Mouse (Mus musculus) adrenal gland, postnatal 14 days (tissue): Measurements from ENCODE around the gene Ipmk. TPM values are rescaled to one million over a fixed set of nuclear protein-coding genes. Genes with fewer than 3 reads are reported as not detected.

ENCODE experiments used
- DNase-seq: peaks from one replicate; pipeline ENCODE4 v3.0.0; 2021; ENCODE audit warnings: mixed read lengths
- long read RNA-seq, 2 experiments: library from polyadenylated mRNA; stranded (forward); transcript quantifications; one replicate each; pipeline ENCODE4 v2.0.0; 2021
- total RNA-seq: library from RNA; stranded (reverse); gene quantifications from 2 replicates; pipeline ENCODE4 v1.2.3, GENCODE M21; 2021

Gene Ipmk
- 15.3 and 15.7 TPM in 2 replicates for total RNA-seq
- long read RNA-seq, experiment 1, full-length matches to known transcripts: 14 of 18 reads
- long read RNA-seq, experiment 1, partial matches to known transcripts: 1 of 18 reads
- long read RNA-seq, experiment 1, other reads (novel, unspliced or antisense): 3 of 18 reads
- long read RNA-seq, experiment 2, full-length matches to known transcripts: 9 of 10 reads
- long read RNA-seq, experiment 2, partial matches to known transcripts: 0 of 10 reads
- long read RNA-seq, experiment 2, other reads (novel, unspliced or antisense): 1 of 10 reads

DNA sequence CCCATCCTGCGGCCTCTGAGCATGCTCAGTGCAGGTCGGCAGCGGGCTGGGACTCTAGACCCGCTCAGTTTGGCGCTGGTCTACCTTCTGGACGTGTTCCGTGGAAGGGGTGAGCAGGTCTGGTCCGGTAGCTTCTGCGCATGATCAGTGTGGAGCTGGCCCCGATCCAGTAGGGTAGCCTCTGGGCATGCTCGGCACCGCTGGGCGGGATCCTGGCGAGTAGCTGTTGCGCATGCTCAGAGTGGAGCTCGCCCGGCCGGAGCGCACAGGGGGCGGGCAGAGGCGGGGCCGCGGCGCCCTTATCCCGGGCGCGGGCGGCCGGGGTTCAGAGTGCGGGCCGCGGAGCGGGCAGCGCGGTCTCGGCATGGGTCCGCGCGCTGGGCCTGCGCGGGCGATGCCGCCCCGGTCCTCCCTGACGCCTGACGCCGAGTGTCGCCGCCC lies at the start of gene Ipmk:
Ipmk (plus strand) TSS at position 255 of the 441 bp plus-strand sequence.
- DNase-seq: peak; percentile 99

DNA sequence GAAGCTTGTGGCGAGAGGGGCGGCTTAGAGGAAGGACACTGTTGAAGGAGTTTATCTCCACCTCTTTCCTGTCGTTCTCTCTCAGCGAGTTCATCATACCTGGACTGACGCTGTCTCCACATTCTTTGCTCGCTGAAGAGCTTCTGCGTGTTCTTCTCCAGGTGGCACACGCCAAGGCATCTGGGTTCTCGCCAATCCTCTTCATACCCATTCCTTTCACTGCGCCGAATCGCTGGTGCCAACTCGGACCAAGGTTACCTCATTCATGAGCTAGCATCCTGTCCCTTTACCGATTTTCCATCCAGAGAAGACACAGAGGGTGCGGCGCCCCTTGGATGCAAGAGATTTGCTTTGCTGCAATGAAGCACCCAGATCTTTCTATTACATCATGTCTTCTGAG lies 47.4 kb upstream of the Ipmk start:
- no peak for DNase-seq

DNA sequence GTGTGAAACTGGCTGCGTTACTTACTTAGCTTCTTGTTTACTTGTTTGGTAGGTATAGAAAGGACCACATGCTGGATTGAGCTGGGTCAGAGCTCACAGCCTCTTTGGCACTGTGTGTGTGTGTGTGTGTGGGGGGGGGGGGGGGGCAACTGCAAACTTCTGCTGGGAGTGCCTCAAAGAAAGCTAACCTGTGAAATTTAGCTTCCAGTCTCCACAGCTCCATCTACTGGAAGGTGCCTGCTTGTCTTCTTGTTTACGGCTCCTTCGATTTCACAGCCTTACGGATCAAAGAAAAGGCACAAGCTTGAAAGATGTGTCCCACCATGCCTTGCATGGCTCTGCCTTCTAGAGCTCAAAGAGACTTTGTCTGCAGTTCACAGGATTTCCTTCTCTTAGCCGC lies 45.1 kb upstream of the Ipmk start:
- no peak for DNase-seq

DNA sequence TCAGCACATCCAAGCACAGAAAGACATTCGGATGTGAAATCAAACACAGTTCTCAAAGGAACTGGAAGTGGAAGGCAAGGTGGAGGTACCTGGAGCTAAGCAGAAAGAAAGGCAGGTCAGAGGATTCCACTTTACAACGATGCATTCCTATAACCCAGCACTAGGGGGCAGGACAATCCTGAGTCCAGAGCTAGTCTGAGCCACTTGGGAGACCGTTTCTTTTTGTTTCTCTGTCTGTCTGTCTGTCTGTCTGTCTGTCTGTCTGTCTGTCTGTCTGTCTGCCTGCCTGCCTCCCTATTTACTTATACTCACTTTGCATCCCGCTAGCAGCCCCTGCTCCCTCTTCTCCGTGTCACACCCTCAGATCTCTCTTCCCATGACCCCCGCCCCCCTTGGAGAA lies 41.4 kb upstream of the Ipmk start:
- DNase-seq: peak; percentile 52

DNA sequence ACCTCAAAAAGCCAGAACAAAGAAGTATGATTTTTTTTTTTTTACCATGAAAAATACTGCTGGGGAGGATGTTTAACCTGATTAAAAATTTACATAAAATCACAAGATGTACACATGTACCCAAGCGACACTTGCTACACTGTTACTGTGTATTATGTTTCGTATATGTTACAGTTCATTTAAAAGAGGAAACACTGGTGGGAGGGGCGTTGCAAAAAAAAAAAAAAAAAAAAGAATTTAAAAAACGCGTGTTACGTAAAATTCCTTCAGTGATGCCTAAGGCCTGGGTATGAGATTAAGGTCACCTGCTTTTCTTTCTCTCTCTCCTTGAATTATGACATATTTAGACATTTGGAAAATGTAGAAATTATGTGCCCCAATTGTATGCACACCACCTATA lies 40.8 kb upstream of the Ipmk start:
- DNase-seq: no peak

DNA sequence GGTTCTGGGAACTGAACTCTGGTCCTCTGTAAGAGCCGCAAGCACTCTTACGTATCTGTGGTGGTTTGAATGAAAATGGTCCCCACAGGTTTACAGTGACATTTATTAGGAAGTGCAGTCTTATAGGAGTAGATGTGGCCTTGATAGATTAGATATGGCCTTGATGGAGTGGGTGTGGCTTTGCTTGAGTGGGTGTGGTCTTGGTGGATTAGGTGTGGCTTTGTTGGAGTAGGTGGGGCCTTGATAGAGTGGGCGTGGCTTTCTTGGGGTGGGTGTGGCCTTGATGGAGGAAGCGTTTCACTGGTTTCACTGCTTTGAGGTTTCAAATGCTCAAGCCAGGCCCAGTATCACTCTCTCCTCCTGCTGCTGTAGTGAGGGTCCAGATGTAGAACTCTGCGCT lies 39.4 kb upstream of the Ipmk start:
- no peak for DNase-seq

DNA sequence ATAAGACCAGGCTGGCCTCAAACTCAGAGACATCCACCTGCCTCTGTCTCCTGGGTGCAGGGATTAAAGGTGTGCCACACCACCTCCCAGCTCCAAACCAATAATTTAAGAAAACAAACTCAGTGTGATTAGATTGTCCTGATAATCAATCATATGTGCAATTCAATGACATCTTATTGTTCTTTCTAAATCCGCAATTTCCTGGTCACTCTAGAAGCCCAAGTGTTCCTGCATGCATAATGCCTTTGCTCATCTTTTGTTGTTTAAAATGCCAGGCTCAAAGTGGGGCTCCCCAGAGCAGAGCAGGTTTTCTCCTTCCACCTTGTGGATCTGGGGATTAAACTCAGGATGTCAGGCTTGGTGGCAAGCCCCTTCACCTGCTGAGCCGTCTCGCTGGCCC lies 37.3 kb upstream of the Ipmk start:
- no peak for DNase-seq

DNA sequence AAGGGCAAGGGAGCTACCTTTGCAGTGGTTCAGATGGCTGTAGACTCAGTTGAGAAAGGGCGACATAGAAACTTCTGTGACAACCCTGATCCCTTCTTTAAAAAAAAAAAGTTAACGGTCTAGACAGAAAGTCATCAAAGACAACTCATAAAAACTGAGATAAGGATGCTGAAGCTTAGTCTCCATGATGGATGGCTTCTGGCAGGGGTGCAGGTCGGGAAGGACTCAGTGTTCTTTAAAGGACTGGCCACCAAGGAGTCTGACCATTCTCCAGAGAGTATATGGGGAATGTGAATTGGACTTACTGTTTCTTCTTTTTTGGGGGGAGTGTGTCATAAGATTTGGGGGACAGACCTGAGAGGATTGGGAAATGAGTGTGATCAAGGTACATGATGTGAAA lies 33.0 kb upstream of the Ipmk start:
- DNase-seq: no peak

DNA sequence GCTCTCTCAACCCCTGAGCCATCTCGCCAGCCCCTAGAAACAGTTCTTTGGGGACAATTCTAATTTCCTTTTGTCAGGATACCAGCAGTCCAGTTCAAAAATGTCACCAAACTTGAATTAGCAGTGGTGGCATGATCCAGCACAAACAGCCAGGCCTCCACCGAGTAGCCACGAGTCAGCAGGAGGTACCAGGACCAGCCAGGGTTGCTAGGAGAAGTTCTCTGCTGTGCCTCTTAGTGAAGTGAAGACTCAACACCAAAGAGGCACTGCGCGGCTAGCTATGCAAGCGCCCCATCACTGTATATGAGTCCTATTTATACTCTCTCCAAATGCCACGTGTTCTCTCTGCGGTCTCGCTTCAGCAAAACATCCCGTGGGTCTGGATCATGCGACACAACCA lies 31.5 kb upstream of the Ipmk start:
- no peak for DNase-seq

DNA sequence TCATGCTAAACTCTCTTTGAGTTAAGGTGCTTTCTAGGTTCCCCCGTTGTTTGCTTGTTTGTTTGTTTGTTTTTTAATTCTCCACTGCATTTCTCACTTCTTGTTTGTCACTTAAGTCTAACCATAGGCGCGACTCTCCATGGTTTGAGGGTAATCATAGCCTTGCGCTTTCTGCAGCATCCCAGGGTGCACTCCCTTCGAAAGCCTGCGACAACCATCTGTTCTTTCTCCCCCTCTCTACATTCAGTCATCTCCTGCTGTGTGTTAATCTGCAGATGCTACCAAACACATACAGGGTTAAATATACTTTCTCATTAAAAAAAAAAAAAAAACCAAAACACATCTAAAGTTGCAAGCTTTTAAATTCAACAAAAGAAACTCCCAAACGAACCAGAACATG lies 31.1 kb upstream of the Ipmk start:
- no peak for DNase-seq

DNA sequence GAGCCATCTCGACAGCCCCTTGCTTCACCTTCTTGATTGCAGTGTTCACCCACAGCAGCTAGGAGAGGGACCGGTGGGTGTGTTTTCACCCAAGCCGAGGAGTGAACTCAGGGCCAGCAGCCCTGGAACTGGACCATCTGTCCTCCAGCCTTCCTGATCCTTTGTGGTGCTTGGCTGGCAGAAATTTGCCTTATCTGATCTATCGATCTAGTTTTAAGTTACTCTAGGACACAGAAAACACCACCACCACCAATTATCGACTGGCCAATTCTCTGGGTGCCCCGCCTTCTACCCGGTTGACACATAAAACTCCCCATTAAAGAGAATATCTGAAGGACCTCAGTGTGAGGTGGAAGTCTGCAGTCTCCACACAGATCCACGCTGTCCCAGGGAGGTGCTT lies 23.9 kb upstream of the Ipmk start:
- DNase-seq: no peak

DNA sequence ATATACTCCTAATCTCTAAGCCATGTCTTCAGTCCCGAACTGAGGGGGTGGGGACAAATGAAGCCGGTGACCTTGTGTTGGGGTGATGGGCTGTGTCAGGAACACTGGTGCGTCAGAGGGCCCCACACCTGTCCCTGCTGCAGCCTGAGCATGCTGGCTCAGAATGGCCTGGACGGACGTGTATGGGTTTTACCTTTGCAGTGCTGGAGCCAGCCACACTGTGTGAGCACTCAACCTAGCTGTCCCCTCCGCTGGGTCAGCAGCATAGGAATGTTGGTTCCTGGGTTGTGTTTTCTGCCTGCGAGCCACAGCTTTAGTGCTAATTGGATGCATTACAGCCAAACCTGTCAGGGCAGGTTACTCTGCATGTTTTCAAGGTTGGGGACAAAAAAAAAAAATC lies 21.4 kb upstream of the Ipmk start:
- DNase-seq: no peak

DNA sequence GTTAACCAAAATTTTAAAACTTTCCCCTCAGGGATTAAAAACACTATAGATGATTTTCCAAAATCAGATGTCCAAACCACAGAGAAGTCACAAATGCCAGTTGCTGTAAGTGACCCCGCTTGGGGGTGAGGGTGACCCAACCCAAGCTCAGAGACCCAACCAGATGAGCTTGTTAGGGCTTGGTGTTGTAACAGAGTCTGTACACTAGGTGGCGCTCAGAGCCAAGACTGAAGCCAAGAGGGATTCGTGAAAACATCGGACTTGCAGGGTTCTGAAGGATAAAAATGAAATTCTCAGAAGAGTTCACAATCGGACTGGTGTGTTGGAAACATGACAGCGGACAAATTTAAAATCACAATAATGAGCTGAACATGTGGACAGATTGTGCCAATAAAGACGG lies 20.8 kb upstream of the Ipmk start:
- peak; percentile 77 for DNase-seq

DNA sequence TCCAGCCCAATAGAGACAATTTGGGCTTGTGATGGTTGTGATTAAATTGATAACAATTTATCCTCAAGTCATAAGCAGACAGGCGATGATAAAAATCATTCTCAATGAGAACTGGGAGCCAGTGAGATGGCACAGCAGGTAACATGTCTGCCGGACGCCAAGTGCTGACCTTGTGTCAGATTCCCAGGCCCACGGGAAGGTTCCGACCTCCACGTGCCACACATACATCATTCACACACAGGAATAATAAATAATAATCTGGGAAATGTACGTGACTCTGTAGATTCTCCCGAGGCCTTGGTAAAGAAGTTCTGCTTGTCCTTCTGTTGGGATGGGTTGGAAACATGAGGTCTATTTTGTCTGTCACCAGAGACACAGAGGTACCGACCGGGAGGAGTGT lies 20.2 kb upstream of the Ipmk start:
- no peak for DNase-seq

DNA sequence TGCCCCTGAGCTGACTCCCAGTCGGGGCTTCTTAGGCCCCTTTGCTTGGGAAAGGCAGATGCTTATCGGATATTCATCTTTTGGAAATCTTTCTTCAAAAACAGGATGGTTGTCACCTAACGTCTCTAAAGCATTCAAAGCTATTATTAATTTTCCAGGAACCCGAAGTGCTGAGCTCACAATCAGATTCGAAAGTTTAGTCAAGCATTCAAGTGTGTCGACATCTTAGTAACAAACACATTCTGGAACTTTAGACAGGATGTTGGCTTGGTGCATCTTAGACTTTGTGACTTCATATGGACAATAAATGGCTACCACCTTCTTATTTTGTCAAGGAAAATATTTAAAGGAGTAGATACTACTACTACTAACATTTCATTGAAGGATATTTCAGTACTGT lies 19.2 kb upstream of the Ipmk start:
- DNase-seq: no peak

DNA sequence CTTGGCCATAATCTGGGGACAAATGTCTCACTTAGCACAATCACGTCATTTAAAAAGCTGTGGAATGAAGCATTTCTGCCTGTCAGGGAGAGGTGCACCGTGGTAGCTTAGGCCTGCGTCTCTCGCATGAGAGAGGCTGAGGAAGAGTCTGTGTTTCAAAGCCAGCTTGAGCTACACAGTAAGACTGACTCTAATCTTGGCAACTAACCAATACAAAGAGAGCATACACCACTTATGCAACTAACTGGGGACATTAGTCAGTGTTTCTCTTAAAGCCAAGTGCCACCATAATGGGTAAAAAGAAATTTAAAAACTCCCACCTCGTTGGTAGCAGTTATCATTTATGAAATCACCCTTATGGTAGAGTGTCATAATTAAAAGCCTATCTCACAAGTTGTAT lies 18.7 kb upstream of the Ipmk start:
- no peak for DNase-seq

DNA sequence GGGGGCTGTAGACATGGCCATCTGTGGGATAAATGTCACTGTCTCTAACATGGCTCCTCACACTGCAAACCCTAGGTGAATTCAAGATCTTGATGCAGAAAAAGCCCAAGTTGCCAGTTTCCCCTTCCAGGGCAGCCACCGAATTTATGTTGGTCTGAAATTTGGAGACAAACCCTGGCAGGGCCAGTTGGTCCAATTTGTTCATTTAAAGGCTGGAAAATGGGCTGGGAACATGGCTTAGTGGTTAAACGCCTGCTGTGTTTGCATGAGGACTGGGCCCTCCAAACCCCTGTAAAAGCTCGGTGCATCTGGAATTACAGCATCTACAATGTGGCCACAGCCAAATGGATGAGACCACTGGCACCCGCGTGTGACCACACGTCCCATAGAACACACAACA lies 18.3 kb upstream of the Ipmk start:
- no peak for DNase-seq

DNA sequence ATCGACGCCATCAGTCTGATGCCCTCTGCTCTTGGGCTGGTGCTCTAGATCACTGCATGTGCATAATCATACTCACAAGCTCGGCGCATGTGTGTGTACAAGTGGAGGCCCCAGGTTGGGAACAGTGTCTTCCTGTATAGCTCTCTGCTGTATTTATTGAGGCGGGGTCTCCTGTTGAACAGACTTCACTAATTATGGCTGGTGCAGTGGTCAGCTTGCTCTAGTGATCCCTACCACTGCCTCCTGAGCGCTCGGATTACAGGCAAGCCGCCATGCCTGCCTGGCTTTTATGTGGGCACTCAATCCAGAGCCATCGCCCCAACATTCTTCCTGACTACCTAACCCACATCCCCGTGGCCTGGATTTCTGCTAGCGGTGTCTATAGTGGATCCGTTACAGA lies 17.5 kb upstream of the Ipmk start:
- DNase-seq: no peak

DNA sequence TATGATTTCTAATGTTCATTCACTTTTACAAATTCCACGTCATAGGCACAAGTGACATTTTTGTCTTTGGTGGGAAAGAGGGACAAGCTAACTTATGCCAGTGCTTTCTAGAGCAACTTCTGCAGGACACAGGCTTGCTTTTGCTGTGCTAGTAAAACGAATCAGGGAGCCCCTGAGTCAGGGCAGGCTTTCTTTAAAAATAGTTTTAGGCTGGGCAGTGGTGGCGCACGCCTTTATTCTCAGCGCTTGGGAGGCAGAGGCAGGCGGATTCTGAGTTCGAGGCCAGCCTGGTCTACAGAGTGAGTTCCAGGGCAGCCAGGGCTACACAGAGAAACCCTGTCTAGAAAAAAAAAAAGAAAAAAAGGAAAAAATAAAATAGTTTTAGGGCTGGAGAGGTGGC lies 15.7 kb upstream of the Ipmk start:
- no peak for DNase-seq

DNA sequence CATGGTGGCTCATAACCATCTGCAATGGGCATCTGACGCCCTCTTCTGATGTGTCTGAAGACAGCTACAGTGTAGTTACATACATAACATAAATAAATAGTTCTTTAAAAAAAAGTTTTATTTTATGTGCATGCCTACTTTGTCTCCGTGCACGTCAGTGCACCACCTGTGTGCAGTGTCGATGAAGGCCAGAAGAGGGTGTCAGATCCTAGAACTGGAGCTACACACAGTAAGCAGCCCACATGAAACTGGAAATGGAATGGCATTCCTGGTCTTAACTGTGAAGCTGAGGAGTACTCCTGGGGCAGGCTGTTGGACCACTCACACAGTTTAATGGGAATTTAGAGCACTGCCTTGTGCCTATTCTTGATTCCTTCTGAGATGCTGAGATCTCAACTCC lies 15.2 kb upstream of the Ipmk start:
- DNase-seq: no peak

DNA sequence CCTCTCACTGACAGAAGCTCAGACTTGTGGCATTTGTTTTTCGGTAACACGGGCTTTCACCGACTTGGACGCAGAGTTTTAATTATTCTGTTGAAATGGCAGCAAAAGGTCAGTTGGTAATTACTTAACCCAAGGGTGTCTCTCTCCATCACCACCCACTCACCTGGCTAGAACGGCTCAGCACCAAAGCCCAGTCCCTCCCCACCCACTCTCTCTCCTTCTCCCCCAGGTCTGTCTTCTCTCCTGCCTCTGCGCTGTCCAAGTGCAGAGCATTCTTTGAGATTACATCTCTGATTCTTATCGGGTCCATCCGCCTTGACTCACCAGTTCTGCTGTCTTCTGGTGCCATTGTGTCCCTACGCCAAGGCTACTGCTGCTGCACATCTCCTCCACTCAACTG lies 14.7 kb upstream of the Ipmk start:
- DNase-seq: no peak

DNA sequence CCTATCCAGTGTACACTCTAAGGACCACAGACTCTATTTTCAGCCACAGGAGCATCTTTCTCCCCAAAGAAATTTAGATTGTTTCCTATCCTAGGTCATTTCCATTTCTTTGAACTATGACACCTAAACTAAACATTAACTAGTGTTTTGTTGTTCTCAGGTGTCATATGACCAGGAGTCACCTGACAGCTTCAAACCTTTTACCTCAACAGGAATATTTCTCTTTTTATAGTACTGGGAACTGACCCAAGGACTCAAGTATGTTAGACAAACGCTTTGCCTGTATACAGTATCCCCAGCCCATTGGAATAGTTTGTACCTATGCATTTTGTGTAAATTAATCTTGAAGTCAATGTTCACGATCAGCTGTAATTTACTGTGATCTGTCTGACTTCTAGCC lies 9.8 kb upstream of the Ipmk start:
- DNase-seq: no peak

DNA sequence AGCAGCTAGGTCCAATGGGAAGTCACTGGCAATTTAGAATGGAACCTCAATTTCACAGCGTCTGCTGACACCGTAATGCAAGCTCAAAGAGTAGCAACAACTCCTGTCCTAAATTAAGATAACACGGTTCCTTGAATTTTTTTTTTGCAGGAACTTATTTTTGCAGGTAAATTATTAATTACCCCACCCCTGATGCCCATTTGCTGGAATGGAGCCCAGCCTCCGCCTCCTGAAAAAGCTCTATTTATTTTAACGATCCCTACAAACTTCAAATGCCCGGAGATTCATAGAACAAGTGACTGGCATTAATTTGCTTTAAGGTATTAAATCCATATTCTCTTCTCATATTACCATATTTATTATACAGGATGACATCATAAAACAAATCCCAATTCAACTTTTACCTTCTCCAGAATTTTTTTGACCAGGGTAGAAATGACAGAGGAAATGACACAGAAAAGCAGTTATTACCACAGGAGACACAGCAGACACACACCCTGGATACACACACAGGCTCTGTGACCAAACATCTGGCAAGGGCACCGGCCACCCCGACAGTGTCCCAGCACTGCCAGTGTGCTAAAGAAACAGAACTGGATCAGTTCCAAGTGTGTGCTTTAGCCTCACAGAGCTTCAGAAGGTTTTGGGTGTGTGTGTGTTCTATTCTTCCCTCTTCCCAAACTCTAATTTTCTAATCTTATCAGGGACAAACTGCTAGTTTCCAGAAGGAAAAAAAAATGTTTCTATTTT lies 9.2 kb upstream of the Ipmk start:
- peak; percentile 43 for DNase-seq

DNA sequence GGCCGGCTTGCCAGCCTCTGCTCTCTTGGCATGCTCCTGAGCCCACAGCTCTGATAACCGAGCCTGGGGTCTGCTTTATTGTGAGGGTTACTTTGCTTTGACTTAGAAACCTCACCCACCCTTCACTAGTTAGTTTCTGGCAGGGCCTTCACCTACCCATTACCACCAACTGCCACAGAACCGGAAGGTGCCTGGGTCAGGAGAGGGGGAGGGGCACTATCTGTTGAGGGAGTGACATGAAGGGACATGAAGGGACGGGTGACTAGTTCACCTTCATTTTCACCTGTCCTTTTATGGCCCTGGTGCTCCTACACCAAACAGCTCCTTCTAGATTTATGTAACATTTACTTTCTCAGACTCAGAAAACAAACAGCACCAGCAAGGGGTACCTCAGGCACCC lies 8.1 kb upstream of the Ipmk start:
- no peak for DNase-seq
